Mouse (Mus musculus): ENCODE measurements around the gene Magi2. TPM values are rescaled to one million over a fixed set of nuclear protein-coding genes. Genes with fewer than 3 reads are reported as not detected.
"Not testable (repeated sequence)": the region's sequence is repeated elsewhere in the genome, so short reads cannot be mapped to it uniquely, and the experiment has no call there.

Gene Magi2
- polyA plus RNA-seq, 1 experiment from 2014 or later: 9.3 TPM

DNA sequence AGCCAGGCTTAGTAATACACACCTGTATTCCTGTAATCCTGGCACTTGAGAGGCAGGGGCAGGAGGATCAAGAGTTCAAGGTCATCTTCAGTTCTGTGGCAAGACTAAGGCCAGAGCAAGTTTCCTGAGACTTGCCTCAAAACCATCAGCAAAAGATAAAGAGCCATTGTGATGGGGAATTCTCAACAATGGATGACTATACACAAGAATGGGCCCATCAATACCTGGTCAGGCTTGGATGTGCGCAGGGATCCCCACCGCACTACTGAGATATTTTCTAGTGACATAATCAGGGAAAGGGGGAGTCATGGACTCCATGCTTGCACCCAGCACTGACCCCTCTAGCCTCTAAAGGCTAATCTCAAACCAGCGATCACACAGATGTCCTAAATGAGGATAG lies 1465.4 kb downstream of the Magi2 start:
- ATAC-seq (ENCODE audit: low FRiP score, low TSS enrichment): no peak
- peaks cover 11% of the 10 kb centered on the region for H3K9me3 ChIP-seq (ENCODE audit: control insufficient read depth, low read length)
- H3K4me3 ChIP-seq (ENCODE audit: low read length): no peak overlapping the region
- H3K4me1 ChIP-seq (ENCODE audit: control insufficient read depth, insufficient read depth, low read length): no peaks in the 10 kb centered on the region
- H3K9ac ChIP-seq (ENCODE audit: low read depth, low read length): no peak overlapping the region
- H3K27me3 ChIP-seq (ENCODE audit: control insufficient read depth, insufficient read depth, low read length): no peaks in the 10 kb centered on the region
- 93% methylated on average over 3 of the region's 3 CpGs for WGBS
- H3K36me3 ChIP-seq (ENCODE audit: control insufficient read depth, insufficient read depth, low read length): no peaks in the 10 kb centered on the region
- H3K4me2 ChIP-seq (replicated peaks; ENCODE audit: low read depth, low read length): no peak overlapping the region
- no peak overlapping the region for H3K27ac ChIP-seq (ENCODE audit: low read depth, low read length)

DNA sequence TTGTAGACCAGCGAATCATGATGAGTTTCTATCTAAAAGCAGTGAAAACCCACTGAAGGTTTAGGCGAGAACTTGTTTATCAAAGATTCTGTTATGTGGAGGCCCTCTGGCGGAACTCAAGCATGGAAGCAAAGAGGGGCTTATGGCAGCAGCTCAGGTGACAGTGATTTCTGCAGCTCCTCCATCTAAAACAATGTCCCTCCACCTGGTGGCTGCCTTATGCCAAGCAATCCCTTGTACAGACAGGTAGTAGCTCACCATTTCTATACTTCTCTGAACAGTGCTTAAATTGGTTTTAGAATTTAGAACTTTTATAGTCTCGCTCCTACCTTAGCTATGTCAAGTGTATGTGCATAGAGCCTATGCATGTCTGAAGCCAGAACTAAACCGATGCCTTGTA lies 1472.3 kb downstream of the Magi2 start:
- Histone ChIP-seq H3K27ac (ENCODE audit: low read depth, low read length) (no peak overlapping the region), H3K4me2 (replicated peaks; ENCODE audit: low read depth, low read length) (no peak overlapping the region), H3K9me3 (ENCODE audit: control insufficient read depth, low read length) (peaks cover 3% of the 10 kb centered on the region), H3K36me3 (ENCODE audit: control insufficient read depth, insufficient read depth, low read length) (no peaks in the 10 kb centered on the region), H3K9ac (ENCODE audit: low read depth, low read length) (no peak overlapping the region), H3K27me3 (ENCODE audit: control insufficient read depth, insufficient read depth, low read length) (no peaks in the 10 kb centered on the region), H3K4me3 (ENCODE audit: low read length) (no peak overlapping the region), H3K4me1 (ENCODE audit: control insufficient read depth, insufficient read depth, low read length) (no peaks in the 10 kb centered on the region)
- no peak for ATAC-seq (ENCODE audit: low FRiP score, low TSS enrichment)
- 77% methylated on average over 5 of the region's 5 CpGs for WGBS

DNA sequence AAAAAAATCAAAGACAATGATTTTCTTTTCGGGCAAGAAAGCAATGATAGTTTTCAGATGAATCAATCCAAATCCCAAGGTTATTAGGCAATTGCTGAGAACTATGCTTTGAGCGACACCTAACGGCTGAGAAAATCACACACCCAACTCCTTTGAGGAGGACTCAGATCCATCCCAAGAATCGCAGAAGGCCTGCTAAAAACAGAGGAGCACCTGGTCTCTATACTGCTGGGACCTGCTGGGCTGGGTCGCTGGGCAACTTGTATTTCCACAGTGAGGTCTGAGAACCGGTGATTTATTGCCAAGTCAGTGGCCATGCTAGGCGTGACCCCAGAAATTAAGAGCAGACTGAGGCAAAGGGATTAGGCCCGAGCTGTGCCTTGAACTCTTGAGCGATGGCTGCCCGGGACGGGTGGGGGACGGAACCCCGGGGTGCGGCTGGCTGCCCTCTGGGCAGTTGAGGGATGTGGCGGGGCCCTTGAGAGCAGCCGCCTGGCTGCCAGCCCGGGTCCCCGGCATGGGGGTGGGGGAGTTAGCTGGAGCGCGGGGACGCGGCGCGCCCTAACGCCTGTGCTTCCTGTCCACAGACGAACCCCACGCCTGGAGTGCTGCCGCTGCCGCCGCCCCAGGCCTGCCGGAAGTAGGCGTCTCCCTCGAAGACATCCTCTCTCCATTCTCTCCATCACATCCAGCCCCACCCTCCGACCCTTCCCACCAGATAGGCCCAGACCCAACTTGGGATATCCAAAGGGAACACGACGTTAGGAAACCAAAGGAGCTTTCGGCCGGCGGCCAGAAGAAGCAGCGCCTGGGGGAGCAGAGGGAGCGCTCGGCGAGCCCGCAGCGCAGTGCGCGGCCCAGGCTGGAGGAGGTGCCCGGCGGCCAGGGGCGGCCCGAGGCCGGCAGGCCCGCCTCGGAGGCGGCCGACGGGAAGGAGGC lies 1474.9 kb downstream of the Magi2 start:
- Histone ChIP-seq H3K27ac (ENCODE audit: low read depth, low read length) (peak overlapping the region; percentile 95), H3K9ac (ENCODE audit: low read depth, low read length) (peak overlapping the region; percentile 87), H3K36me3 (ENCODE audit: control insufficient read depth, insufficient read depth, low read length) (no peaks in the 10 kb centered on the region), H3K4me3 (ENCODE audit: low read length) (peak overlapping the region; percentile 69), H3K9me3 (ENCODE audit: control insufficient read depth, low read length) (no peaks in the 10 kb centered on the region), H3K4me1 (ENCODE audit: control insufficient read depth, insufficient read depth, low read length) (no peaks in the 10 kb centered on the region), H3K27me3 (ENCODE audit: control insufficient read depth, insufficient read depth, low read length) (no peaks in the 10 kb centered on the region), H3K4me2 (replicated peaks; ENCODE audit: low read depth, low read length) (peak overlapping the region; percentile 87)
- ATAC-seq (ENCODE audit: low FRiP score, low TSS enrichment): peak; percentile 96
- under 1% methylated on average over 56 of the region's 57 CpGs for WGBS

DNA sequence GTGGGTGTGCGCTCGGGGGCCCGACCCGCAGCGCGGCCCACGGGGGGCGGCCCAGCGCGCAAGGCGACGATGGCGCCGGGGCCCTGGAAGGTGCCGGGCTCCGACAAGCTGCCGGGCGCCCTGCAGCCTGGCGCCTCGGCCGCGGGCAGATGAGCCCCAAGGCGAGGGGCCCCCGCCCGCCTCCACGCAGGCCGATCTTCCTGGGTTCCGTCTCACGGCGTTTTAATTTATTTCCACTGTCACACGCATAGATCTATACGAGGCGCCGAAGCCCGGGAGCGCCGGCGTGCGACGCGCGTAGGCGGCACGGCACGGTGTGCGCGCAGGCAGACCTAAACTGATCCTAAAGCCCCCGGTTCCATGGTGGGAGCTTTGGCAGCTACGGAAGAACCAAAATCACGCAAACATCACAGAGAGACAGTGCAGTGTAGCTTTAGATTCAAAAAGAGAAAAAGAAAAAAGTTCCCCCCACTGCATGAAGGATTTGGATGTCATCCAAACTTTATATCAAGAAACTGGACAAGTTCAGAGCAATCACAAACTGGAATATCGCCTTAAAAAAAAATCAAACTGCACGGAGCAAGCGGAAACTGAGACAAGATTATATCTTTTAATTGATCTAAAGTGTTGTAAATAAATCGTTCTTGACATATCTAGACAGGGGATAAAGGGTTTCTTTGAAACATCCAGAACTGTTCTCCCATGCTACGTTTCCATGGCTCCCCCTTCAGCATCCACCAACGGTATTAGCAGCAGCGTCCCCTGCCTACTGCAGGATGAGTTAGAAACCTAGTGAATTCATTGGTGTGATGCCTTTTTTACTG lies 1475.9 kb downstream of the Magi2 start:
- Histone ChIP-seq H3K4me2 (replicated peaks; ENCODE audit: low read depth, low read length) (peak overlapping the region; percentile 87), H3K27ac (ENCODE audit: low read depth, low read length) (peak overlapping the region; percentile 95), H3K36me3 (ENCODE audit: control insufficient read depth, insufficient read depth, low read length) (no peaks in the 10 kb centered on the region), H3K27me3 (ENCODE audit: control insufficient read depth, insufficient read depth, low read length) (no peaks in the 10 kb centered on the region), H3K4me1 (ENCODE audit: control insufficient read depth, insufficient read depth, low read length) (no peaks in the 10 kb centered on the region), H3K9ac (ENCODE audit: low read depth, low read length) (peak overlapping the region; percentile 87), H3K9me3 (ENCODE audit: control insufficient read depth, low read length) (no peaks in the 10 kb centered on the region), H3K4me3 (ENCODE audit: low read length) (peak overlapping the region; percentile 69)
- 1% methylated on average over 43 of the region's 57 CpGs for WGBS
- no peak; the same call in 1 of the 2 replicates for ATAC-seq (ENCODE audit: low FRiP score, low TSS enrichment)

DNA sequence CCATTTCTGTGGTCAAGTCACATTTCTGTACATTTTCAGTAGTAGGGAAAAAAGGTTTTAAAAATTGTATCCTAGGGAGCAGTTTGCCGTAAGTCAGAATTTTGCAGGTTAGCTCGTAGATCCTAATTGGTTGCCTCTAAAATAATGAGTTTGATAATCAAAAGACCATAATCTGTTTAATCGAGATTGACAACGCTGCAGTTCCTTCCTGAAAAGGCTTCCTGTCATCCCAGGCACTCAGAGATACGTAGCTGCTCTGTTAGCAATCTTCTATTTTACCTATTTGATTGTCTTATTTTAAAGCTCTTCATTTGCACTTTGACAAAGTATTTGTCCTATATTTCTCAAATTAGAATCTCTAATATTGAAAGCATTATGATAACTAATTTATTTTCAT lies 1476.5 kb downstream of the Magi2 start:
- Histone ChIP-seq H3K36me3 (ENCODE audit: control insufficient read depth, insufficient read depth, low read length) (no peaks in the 10 kb centered on the region), H3K4me3 (ENCODE audit: low read length) (peak overlapping the region; percentile 69; the same call in 1 of the 2 replicates), H3K4me1 (ENCODE audit: control insufficient read depth, insufficient read depth, low read length) (no peaks in the 10 kb centered on the region), H3K27me3 (ENCODE audit: control insufficient read depth, insufficient read depth, low read length) (no peaks in the 10 kb centered on the region), H3K9me3 (ENCODE audit: control insufficient read depth, low read length) (no peaks in the 10 kb centered on the region), H3K4me2 (replicated peaks; ENCODE audit: low read depth, low read length) (peak overlapping the region; percentile 87), H3K27ac (ENCODE audit: low read depth, low read length) (no peak overlapping the region), H3K9ac (ENCODE audit: low read depth, low read length) (no peak overlapping the region)
- 78% methylated on average over 5 of the region's 5 CpGs for WGBS
- no peak for ATAC-seq (ENCODE audit: low FRiP score, low TSS enrichment)

DNA sequence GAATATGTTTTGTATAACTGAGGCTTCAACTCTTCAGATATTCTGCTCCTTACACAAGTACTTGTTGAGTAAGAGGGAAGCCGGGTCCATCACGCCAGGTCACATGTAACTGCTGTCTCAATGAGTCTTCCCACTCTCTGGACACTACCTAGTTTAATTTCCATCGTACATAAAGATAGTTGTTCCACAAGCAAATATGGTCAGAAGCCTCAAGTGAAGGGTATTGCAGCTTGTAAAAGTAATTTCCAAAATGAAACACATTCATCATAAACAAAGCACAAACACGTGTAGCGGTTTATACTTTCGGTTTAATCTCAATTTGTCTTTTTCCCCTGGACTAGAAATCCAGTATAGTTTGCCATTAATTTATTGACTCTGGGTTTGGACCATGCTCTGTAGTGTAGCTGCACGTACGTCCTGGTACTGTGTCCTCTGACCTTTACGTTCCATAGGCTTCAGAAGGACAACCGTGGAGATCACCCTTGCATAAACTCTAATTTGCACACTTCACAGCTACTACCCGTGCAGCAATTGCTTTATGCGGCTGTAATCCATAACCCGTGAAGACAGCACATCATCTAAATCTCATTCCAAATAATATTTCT lies 1477.2 kb downstream of the Magi2 start:
- H3K4me2 ChIP-seq (replicated peaks; ENCODE audit: low read depth, low read length): no peak overlapping the region
- H3K4me1 ChIP-seq (ENCODE audit: control insufficient read depth, insufficient read depth, low read length): no peaks in the 10 kb centered on the region
- no peaks in the 10 kb centered on the region for H3K27me3 ChIP-seq (ENCODE audit: control insufficient read depth, insufficient read depth, low read length)
- H3K36me3 ChIP-seq (ENCODE audit: control insufficient read depth, insufficient read depth, low read length): no peaks in the 10 kb centered on the region
- H3K9me3 ChIP-seq (ENCODE audit: control insufficient read depth, low read length): no peaks in the 10 kb centered on the region
- ATAC-seq (ENCODE audit: low FRiP score, low TSS enrichment): no peak
- H3K9ac ChIP-seq (ENCODE audit: low read depth, low read length): no peak overlapping the region
- WGBS: 82% methylated on average over 13 of the region's 13 CpGs
- no peak overlapping the region for H3K4me3 ChIP-seq (ENCODE audit: low read length)
- H3K27ac ChIP-seq (ENCODE audit: low read depth, low read length): no peak overlapping the region

DNA sequence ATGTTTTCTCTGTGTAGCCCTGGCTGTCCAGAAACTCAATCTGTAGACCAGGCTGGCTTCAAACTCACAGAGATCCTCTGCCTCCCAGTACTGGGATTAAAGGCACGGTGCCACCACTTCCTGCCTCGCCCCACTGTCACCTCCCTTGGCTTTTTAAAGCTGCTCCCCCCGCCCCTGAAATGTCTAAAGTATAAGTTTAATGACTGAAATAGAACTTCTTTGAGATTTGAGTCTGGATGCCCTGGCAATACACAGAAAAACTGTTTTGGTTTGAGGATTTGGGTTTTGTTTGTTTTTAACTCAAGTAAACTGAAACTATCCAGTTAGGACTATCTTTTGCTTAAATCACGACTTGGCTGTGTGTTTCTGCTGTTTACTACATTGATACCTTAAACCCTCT lies 1478.0 kb downstream of the Magi2 start:
- Histone ChIP-seq H3K27ac (ENCODE audit: low read depth, low read length) (no peak overlapping the region), H3K9ac (ENCODE audit: low read depth, low read length) (no peak overlapping the region), H3K4me1 (ENCODE audit: control insufficient read depth, insufficient read depth, low read length) (no peaks in the 10 kb centered on the region), H3K9me3 (ENCODE audit: control insufficient read depth, low read length) (no peaks in the 10 kb centered on the region), H3K36me3 (ENCODE audit: control insufficient read depth, insufficient read depth, low read length) (no peaks in the 10 kb centered on the region), H3K4me3 (ENCODE audit: low read length) (no peak overlapping the region), H3K4me2 (replicated peaks; ENCODE audit: low read depth, low read length) (no peak overlapping the region), H3K27me3 (ENCODE audit: control insufficient read depth, insufficient read depth, low read length) (no peaks in the 10 kb centered on the region)
- ATAC-seq (ENCODE audit: low FRiP score, low TSS enrichment): no peak
- 59% methylated on average over 4 of the region's 4 CpGs for WGBS

DNA sequence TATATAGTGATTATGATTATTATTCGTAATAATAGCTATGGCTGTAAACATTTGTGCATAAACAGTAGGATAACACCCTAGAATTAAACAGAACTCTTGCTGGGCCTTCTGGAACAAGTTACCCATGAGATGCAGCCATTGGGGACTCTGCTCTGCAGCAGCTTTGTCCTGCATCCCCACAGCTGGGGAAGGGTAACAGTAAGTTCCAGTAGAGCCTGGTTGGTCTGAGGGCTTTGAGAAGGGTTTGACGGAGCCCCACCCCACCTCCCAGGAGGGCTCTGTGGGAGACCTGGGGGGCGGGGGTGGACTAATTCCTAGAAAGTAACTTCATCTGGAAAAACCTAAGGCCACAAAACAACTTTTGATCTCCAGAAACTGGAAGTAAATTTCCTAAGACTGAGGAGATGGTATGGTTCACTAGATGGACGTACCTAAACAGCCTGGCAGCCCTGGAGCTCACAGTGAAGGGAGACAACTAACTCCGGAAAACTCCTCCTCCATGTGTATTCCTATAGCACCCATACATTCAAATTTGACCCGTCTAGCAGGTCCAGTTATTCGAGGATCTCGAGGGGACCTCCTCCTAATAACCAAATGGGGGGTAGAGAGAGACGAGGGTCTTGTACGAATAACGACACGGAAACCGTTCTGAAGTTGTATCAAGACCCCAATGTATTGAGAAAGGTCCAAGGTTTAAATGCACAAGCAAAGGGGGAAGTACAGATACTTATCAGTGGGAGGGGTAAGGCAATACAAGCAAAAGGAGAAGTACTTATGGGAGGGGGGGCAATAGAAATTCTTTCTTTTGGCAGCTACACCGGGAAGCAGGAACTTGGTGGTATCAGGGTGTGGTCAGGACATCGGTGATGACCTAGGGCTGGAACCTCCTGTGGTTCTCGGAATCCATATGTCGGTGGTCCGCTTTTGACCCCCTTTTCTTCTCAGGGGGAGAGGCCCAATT lies 1479.8 kb downstream of the Magi2 start:
- 91% methylated on average over 8 of the region's 18 CpGs for WGBS
- not testable (repeated sequence) for H3K27me3 ChIP-seq (ENCODE audit: control insufficient read depth, insufficient read depth, low read length); H3K4me1 ChIP-seq (ENCODE audit: control insufficient read depth, insufficient read depth, low read length)

More for the DNA sequence above, 1479.8 kb downstream of the Magi2 start:
- H3K4me2 ChIP-seq (replicated peaks; ENCODE audit: low read depth, low read length); H3K27ac ChIP-seq (ENCODE audit: low read depth, low read length); H3K9ac ChIP-seq (ENCODE audit: low read depth, low read length); H3K36me3 ChIP-seq (ENCODE audit: control insufficient read depth, insufficient read depth, low read length); H3K9me3 ChIP-seq (ENCODE audit: control insufficient read depth, low read length); H3K4me3 ChIP-seq (ENCODE audit: low read length); ATAC-seq (ENCODE audit: low FRiP score, low TSS enrichment): not testable (repeated sequence)
